Mouse (Mus musculus) forebrain, embryonic 16.5 days (tissue): ENCODE results near the gene Ninj2. TPM values are rescaled to one million over a fixed set of nuclear protein-coding genes. Genes with fewer than 3 reads are reported as not detected.

Source experiments
- ATAC-seq: fragments of 200-750 bp; cut with Nextera tagmentation; 2 replicates; pipeline ENCODE4 v1.8.0; 2017; ENCODE audit warnings: mild to moderate bottlenecking, moderate library complexity
- H3K27ac ChIP-seq: fragments of 300-500 bp; sonication (generic); 2 replicates; pipeline ENCODE4 v1.5.1; 2014; ENCODE audit warnings: low read length, control low read depth
- H3K27me3 ChIP-seq: fragments of 300-500 bp; sonication (generic); replicated peaks from 2 replicates; pipeline ENCODE4 v1.6.1; 2014; ENCODE audit warnings: low read length; ENCODE audit not compliant: control insufficient read depth, insufficient read depth
- H3K36me3 ChIP-seq: fragments of 300-500 bp; sonication (generic); 2 replicates; pipeline ENCODE4 v1.6.1; 2014; ENCODE audit not compliant: control insufficient read depth, insufficient read depth
- H3K4me1 ChIP-seq: fragments of 300-500 bp; sonication (generic); replicated peaks from 2 replicates; pipeline ENCODE4 v1.6.1; 2014; ENCODE audit warnings: low read length; ENCODE audit not compliant: control insufficient read depth, insufficient read depth
- H3K4me2 ChIP-seq: fragments of 300-500 bp; sonication (generic); 2 replicates; pipeline ENCODE4 v1.6.1; 2014; ENCODE audit warnings: mild to moderate bottlenecking, low read length, control low read depth
- H3K4me3 ChIP-seq: fragments of 300-500 bp; sonication (generic); replicated peaks from 2 replicates; pipeline ENCODE4 v1.5.1; 2014; ENCODE audit warnings: mild to moderate bottlenecking, low read length, control low read depth
- H3K9ac ChIP-seq: fragments of 300-500 bp; sonication (generic); replicated peaks from 2 replicates; pipeline ENCODE4 v1.6.1; 2014; ENCODE audit warnings: low read depth, low read length, control low read depth
- H3K9me3 ChIP-seq: fragments of 300-500 bp; sonication (generic); 2 replicates; pipeline ENCODE4 v1.6.1; 2016; ENCODE audit warnings: low read length; ENCODE audit not compliant: control insufficient read depth
- WGBS: fragments of 180-500 bp; shearing (Covaris S2); extraction: QIAGEN DNeasy Blood & Tissue Kit; methylation state at CpG from one replicate; pipeline ENCODE4 v1.1.7; 2014; 5-methylcytosine and 5-hydroxymethylcytosine counted together
- polyA plus RNA-seq: library from polyadenylated mRNA; unstranded; fragments of >200 nt; fragmentation: Nextera tagmentation; extraction: Ambion mirVana; gene quantifications from 2 replicates; pipeline ENCODE4 v1.2.1, GENCODE M21; 2015

Ninj2 gene
- polyA plus RNA-seq, 1 experiment from 2014 or later, result not detected

DNA sequence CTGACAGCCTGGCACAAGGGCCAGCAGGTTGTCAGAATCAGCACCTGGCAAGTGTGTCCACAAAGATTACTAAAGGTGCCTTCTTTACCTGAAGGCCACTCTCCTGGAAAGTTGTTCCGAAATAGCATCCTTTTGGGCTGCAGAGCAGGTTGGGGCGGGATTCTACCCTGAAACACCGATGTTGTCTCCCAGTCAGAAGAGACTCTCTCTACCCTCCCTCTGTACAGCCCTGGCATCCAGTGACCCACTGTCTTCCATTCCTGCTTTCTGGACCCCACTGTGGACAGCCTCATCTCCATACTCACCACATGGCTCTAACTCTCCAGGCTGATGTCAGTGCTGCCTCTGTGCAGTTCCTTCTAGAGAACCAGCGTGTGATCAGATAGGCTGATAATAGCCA is 82.5 kb downstream of the Ninj2 start:
- Histone ChIP-seq H3K4me1 (no peaks in the 10 kb centered on the region), H3K36me3 (no peaks in the 10 kb centered on the region), H3K9me3 (no peaks in the 10 kb centered on the region), H3K9ac (no peak overlapping the region), H3K4me3 (no peak overlapping the region), H3K27me3 (no peaks in the 10 kb centered on the region), H3K27ac (no peak overlapping the region), H3K4me2 (no peak overlapping the region)
- 95% methylated on average over 4 of the region's 4 CpGs for WGBS
- no peak for ATAC-seq

DNA sequence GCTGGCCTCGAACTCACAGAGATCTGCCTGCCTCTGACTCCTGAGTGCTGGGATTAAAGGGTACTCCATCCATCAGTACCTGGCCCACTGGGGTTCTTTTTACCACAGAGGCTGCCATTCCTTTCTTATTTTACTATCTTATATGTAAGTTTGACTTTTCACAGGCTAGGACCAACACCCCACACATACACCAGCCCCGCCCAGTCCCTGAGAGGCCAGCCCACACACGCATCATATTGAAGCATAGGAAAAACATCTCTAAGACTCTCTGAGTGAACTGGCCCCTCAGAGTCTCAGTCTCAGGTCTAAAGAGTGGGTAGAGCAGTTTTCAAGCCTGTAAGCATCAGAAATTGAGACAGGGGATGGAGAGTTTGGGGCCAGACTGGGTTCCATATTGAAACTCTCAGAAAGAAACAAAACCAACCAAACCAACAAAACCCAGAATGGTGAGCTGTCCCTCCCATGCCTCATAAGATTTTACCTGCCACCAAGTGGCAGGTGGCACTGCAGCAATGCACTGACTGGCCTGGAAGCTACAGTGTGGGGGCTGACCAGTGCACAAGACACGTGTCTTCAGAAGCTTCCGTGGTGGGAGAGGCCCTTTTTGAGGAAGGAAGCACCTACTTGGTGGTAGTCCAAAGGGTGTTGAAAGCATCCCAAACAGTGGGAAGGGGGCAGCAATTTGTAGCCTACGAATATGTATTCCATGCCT is 86.0 kb downstream of the Ninj2 start:
- no peaks in the 10 kb centered on the region for H3K4me1 ChIP-seq
- H3K36me3 ChIP-seq, result no peaks in the 10 kb centered on the region
- no peaks in the 10 kb centered on the region for H3K27me3 ChIP-seq
- WGBS, result 95% methylated on average over 6 of the region's 6 CpGs
- H3K4me3 ChIP-seq, result no peak overlapping the region
- no peak for ATAC-seq
- no peak overlapping the region for H3K9ac ChIP-seq
- H3K9me3 ChIP-seq, result no peaks in the 10 kb centered on the region
- no peak overlapping the region for H3K27ac ChIP-seq
- H3K4me2 ChIP-seq, result no peak overlapping the region

DNA sequence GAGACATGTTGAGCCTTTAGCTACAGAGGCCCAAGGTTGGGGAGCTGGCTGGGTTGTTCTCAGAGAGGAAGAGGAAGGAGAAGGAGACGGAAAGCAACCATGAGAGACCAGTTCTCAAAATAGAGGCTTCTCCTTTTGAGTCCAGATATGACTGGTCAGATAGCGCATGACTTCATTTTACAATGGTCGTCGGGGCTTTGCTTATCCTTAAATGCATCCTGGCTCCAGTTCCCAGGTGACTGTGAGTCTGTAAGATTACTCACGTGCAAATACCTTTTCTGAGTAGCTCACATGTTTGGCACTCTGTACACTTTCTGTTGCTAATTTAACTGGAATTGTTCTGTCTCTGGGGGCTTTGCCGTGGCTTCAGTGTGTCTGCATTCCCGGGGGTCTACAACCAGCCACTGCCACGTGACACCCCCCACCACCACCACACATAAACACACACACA is 86.6 kb downstream of the Ninj2 start:
- Histone ChIP-seq H3K27ac (no peak overlapping the region), H3K9me3 (no peaks in the 10 kb centered on the region), H3K4me3 (no peak overlapping the region), H3K27me3 (no peaks in the 10 kb centered on the region), H3K4me2 (no peak overlapping the region), H3K9ac (no peak overlapping the region), H3K4me1 (no peaks in the 10 kb centered on the region), H3K36me3 (no peaks in the 10 kb centered on the region)
- WGBS, result 82% methylated on average over 8 of the region's 8 CpGs
- ATAC-seq, result no peak

DNA sequence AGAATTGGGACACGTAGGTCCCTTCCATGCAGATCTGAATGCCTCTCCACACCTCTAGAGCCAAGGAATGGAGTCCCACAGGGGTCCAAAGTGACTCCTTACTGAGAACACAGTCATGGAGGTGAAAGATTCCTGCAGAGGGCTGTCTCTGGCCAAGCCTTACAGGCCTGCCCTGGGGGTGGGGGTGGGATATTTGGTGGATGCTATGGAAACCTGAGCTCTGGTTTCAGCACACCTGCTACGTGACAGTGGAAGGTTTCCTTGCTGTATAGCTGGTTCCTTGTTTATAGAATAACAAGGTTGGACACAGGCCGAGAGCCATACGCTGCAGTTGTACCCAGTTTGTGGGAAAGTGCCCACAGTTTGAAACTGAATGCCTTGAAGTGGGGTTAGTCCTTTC is 87.3 kb downstream of the Ninj2 start:
- Histone ChIP-seq H3K27ac (no peak overlapping the region), H3K36me3 (no peaks in the 10 kb centered on the region), H3K4me2 (no peak overlapping the region), H3K27me3 (no peaks in the 10 kb centered on the region), H3K9ac (no peak overlapping the region), H3K9me3 (no peaks in the 10 kb centered on the region), H3K4me1 (no peaks in the 10 kb centered on the region), H3K4me3 (no peak overlapping the region)
- 80% methylated on average over 4 of the region's 4 CpGs for WGBS
- ATAC-seq, result no peak

DNA sequence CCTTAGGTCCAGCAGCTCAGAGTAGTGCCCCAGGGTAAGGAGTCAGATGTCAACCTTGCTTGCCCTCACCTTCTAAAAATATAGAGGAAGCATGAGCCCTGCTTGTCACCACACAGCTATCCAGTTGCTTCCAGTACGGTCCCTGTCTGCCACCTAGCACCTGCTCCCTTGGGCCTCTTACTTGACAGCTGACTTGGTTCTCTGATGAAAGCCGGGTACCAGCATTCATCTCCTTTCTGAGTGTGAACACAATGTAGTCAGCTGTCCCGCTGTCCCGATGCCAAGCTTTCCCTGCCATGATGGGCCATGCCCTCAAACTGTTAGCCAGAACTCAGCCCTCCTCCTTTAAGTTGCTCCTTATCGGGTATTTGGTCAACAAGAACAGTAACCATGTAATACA is 89.0 kb downstream of the Ninj2 start:
- 63% methylated on average over 5 of the region's 5 CpGs for WGBS
- ATAC-seq, result no peak

DNA sequence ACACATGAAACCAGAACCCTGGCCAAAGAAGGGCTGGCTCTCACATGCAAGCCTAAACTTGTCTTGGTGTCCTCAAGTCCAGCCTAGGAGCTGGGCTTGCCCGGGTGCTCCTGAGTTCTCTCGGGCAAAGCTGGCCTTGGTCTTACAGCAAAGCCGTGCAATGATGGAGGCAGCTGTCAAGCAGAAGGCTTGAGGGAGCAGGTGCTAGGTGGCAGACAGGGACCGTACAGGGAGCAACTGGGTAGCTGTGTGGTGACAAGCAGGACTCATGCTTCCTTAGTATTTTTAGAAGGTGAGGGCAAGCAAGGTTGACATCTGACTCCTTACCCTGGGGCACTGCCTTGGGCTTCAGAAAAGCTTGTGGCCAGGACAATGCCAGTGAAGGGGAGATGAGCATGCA is 90.6 kb downstream of the Ninj2 start:
- Histone ChIP-seq H3K4me3 (no peak overlapping the region), H3K27me3 (no peaks in the 10 kb centered on the region), H3K27ac (no peak overlapping the region), H3K36me3 (no peaks in the 10 kb centered on the region), H3K4me2 (no peak overlapping the region), H3K9ac (no peak overlapping the region), H3K4me1 (peaks cover 7% of the 10 kb centered on the region), H3K9me3 (no peaks in the 10 kb centered on the region)
- no peak for ATAC-seq
- WGBS, result 91% methylated on average over 4 of the region's 4 CpGs

More for the DNA sequence above, 89.0 kb downstream of the Ninj2 start:
- H3K9me3 ChIP-seq, result no peaks in the 10 kb centered on the region
- H3K4me3 ChIP-seq, result no peak overlapping the region
- no peaks in the 10 kb centered on the region for H3K36me3 ChIP-seq
- H3K4me1 ChIP-seq, result no peaks in the 10 kb centered on the region
- H3K27me3 ChIP-seq, result no peaks in the 10 kb centered on the region
- H3K9ac ChIP-seq, result no peak overlapping the region
- H3K27ac ChIP-seq, result no peak overlapping the region
- H3K4me2 ChIP-seq, result no peak overlapping the region

DNA sequence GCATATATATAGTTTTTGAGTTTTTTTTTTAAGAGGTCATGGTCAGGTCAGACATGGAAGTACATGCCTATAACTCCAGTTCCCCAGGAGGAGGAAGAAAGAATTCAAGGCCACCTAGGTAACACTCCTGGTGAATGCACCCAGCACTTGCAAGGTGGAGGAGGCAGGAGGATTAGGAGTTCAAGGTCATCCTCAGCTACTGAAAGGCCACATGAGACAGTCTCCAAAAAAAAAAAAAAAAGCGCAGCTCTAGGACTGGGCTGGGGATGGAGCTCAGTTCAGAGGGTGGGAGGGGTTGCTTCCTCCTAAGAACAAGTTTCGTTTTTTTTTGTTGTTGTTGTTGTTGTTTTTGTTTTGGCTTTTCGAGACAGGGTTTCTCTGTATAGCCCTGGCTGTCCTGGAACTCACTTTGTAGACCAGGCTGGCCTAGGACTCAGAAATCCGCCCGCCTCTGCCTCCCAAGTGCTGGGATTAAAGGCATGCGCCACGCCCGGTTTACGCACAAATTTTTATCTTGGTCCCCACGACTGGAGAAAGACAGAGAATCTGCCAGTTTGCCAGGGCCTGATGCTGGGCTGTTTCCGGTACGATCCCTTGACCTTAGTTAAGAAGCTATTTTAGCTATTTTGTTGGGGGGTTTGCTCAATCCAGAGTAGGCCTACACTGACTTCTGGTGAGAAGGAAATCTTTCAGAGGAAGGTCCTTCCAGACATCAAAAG is 92.0 kb downstream of the Ninj2 start:
- Histone ChIP-seq H3K27ac (no peak overlapping the region), H3K9ac (no peak overlapping the region), H3K4me2 (no peak overlapping the region), H3K9me3 (no peaks in the 10 kb centered on the region), H3K27me3 (no peaks in the 10 kb centered on the region), H3K4me3 (no peak overlapping the region), H3K4me1 (peaks cover 7% of the 10 kb centered on the region), H3K36me3 (no peaks in the 10 kb centered on the region)
- WGBS, result 93% methylated on average over 12 of the region's 12 CpGs
- ATAC-seq, result no peak

DNA sequence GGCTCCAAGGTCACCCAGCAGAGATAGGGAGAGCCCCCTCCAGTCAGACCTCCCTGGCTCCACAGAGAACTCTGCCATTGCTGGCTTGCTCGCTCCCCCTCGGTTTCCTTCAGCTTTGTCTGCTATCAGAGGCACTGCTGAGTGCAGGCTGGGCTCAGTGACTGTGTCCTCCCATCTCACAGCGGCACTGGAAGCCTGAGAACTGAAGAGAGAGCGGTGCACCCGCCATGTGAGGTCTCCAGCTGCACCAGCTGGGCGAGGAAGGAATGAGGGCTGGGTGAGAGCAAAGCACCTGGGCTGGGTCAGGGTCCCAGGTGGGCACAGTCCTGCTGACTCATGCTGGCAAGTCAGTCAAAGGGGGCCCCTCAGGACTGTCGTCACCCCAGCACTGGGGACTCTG is 92.6 kb downstream of the Ninj2 start:
- Histone ChIP-seq H3K4me3 (no peak overlapping the region), H3K9me3 (no peaks in the 10 kb centered on the region), H3K27ac (no peak overlapping the region), H3K4me1 (peaks cover 7% of the 10 kb centered on the region), H3K36me3 (no peaks in the 10 kb centered on the region), H3K27me3 (no peaks in the 10 kb centered on the region), H3K9ac (no peak overlapping the region), H3K4me2 (no peak overlapping the region)
- no peak for ATAC-seq
- WGBS, result 59% methylated on average over 7 of the region's 7 CpGs

DNA sequence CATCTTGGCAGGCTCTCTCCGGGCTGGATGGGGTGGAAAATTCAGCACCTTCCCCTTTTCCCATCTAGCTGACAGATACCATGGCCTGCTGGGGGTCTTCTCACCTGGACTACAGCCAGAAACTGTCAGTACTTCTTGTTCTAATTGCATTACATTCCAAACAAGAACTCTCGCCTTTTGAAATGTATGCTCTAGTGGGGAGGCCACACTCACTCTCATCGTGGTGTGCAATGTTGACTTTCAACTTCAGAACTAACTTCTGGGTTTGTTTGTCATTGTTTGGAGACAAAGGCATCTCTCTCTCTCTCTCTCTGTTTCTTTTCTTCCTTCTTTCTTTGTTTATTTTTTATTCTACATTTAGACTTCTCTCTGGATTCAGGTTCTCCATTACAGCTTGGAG is 93.4 kb downstream of the Ninj2 start:
- H3K27me3 ChIP-seq, result no peaks in the 10 kb centered on the region
- H3K4me2 ChIP-seq, result no peak overlapping the region
- no peak overlapping the region for H3K4me3 ChIP-seq
- H3K4me1 ChIP-seq, result peaks cover 7% of the 10 kb centered on the region
- H3K27ac ChIP-seq, result no peak overlapping the region
- 42% methylated on average over 3 of the region's 3 CpGs for WGBS
- H3K9me3 ChIP-seq, result no peaks in the 10 kb centered on the region
- no peak overlapping the region for H3K9ac ChIP-seq
- H3K36me3 ChIP-seq, result no peaks in the 10 kb centered on the region
- ATAC-seq, result no peak
